Mouse (Mus musculus) kidney, embryonic 16.5 days (tissue): ENCODE results near the gene CN725425. TPM values are rescaled to one million over a fixed set of nuclear protein-coding genes. Genes with fewer than 3 reads are reported as not detected.
A peak's percentile ranks its signal among the peaks of the same experiment; 100 is the strongest.

Experiments used
- ATAC-seq: fragments of 200-750 bp; cut with Nextera tagmentation; 2 replicates; pipeline ENCODE4 v1.8.0; 2017; ENCODE audit warnings: moderate TSS enrichment; ENCODE audit not compliant: low FRiP score, low TSS enrichment
- H3K27ac ChIP-seq: fragments of 300-500 bp; sonication (generic); 2 replicates; pipeline ENCODE4 v1.5.1; 2014; ENCODE audit warnings: low read length
- H3K27me3 ChIP-seq: fragments of 300-500 bp; sonication (generic); 2 replicates; pipeline ENCODE4 v1.6.1; 2014; ENCODE audit warnings: low read length, control low read depth, mixed read lengths; ENCODE audit not compliant: insufficient read depth
- H3K36me3 ChIP-seq: fragments of 300-500 bp; sonication (generic); 2 replicates; pipeline ENCODE4 v1.6.1; 2014; ENCODE audit warnings: low read length, control low read depth, mixed read lengths; ENCODE audit not compliant: insufficient read depth
- H3K4me1 ChIP-seq: fragments of 300-500 bp; sonication (generic); 2 replicates; pipeline ENCODE4 v1.6.1; 2014; ENCODE audit warnings: low read length, control low read depth, mixed read lengths; ENCODE audit not compliant: insufficient read depth
- H3K4me2 ChIP-seq: fragments of 300-500 bp; sonication (generic); replicated peaks from 2 replicates; pipeline ENCODE4 v1.6.1; 2014; ENCODE audit warnings: low read depth, low read length
- H3K4me3 ChIP-seq: fragments of 300-500 bp; sonication (generic); 2 replicates; pipeline ENCODE4 v1.5.1; 2014; ENCODE audit warnings: mild to moderate bottlenecking, low read length
- H3K9ac ChIP-seq: fragments of 300-500 bp; sonication (generic); replicated peaks from 2 replicates; pipeline ENCODE4 v1.6.1; 2014; ENCODE audit warnings: low read length
- H3K9me3 ChIP-seq: fragments of 300-500 bp; sonication (generic); 2 replicates; pipeline ENCODE4 v1.6.1; 2016; ENCODE audit warnings: low read length, control low read depth
- whole genome bisulfite sequencing: fragments of 180-500 bp; shearing (Covaris S2); extraction: QIAGEN DNeasy Blood & Tissue Kit; methylation state at CpG from one replicate; pipeline ENCODE4 v1.1.7; 2014; 5-methylcytosine and 5-hydroxymethylcytosine counted together
- polyA plus RNA-seq: library from polyadenylated mRNA; unstranded; fragments of >200 nt; fragmentation: Nextera tagmentation; extraction: Ambion mirVana; gene quantifications from 2 replicates; pipeline ENCODE4 v1.2.1, GENCODE M21; 2015

The CN725425 gene
- polyA plus RNA-seq, 1 experiment from 2014 or later, result not detected

GRCm38 (mm10) chr15:91178656-91179314 lies 20.5 kb upstream of the CN725425 start:
- H3K27ac ChIP-seq, result no peak overlapping the region
- H3K4me1 ChIP-seq, result no peaks in the 10 kb centered on the region
- no peaks in the 10 kb centered on the region for H3K9me3 ChIP-seq
- 68% methylated on average over 9 of the region's 9 CpGs for WGBS
- no peak for ATAC-seq
- H3K9ac ChIP-seq, result no peak overlapping the region
- H3K27me3 ChIP-seq, result no peaks in the 10 kb centered on the region
- no peak overlapping the region for H3K4me2 ChIP-seq
- no peak overlapping the region for H3K4me3 ChIP-seq
- H3K36me3 ChIP-seq, result no peaks in the 10 kb centered on the region

GRCm38 (mm10) chr15:91179911-91180622 lies 19.2 kb upstream of the CN725425 start:
- Histone ChIP-seq H3K36me3 (no peaks in the 10 kb centered on the region), H3K4me3 (no peak overlapping the region), H3K27me3 (no peaks in the 10 kb centered on the region), H3K9ac (no peak overlapping the region), H3K4me1 (no peaks in the 10 kb centered on the region), H3K4me2 (no peak overlapping the region), H3K27ac (no peak overlapping the region), H3K9me3 (no peaks in the 10 kb centered on the region)
- WGBS, result 75% methylated on average over 15 of the region's 15 CpGs
- ATAC-seq, result no peak

GRCm38 (mm10) chr15:91186358-91186757 lies 12.9 kb upstream of the CN725425 start:
- Histone ChIP-seq H3K9ac (no peak overlapping the region), H3K4me3 (no peak overlapping the region), H3K4me2 (no peak overlapping the region), H3K4me1 (no peaks in the 10 kb centered on the region), H3K9me3 (no peaks in the 10 kb centered on the region), H3K36me3 (no peaks in the 10 kb centered on the region), H3K27ac (no peak overlapping the region), H3K27me3 (no peaks in the 10 kb centered on the region)
- ATAC-seq, result no peak
- 82% methylated on average over 6 of the region's 6 CpGs for WGBS

GRCm38 (mm10) chr15:91190026-91190425 lies 9.3 kb upstream of the CN725425 start:
- H3K9ac ChIP-seq, result 0 out of 2 replicates have a peak overlapping the region, but pooled peaks have one; percentile 22
- 35% methylated on average over 4 of the region's 4 CpGs for WGBS

DNA sequence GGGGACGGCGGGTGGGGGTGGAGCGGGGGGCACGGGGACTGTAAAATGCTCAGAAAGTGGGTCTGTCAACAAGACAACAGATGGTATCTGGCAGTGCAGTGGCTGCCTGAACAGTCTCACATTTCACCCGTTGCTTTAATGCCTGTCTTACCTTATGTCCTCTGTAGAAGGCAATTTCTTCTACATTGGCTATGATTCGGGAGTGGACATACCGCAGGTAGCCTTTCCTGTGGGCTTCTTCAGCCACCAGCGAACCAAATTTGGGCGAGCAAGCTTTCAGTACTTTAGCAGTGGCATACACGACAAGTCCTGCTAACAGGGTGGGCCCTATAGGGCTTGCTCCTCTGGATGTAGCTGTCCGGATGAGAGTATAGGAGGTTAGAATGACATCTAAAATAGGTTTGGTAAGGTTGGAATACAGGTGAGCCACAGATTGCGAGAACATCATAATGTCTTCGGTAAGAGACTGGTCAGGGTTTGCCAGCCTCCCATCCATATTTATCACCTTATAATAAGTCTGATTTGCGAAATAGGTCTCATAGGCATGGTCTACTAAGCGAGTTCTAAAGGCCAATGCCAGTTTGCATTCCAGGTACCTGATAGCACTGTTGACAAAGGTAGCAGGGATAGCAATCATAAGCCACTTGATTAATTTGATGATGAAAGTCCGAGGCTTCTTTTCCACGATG lies 8.6 kb upstream of the CN725425 start:
- H3K36me3 ChIP-seq, result no peaks in the 10 kb centered on the region
- H3K9me3 ChIP-seq, result no peaks in the 10 kb centered on the region
- 35% methylated on average over 17 of the region's 17 CpGs for WGBS
- H3K27me3 ChIP-seq, result no peaks in the 10 kb centered on the region
- no peak for ATAC-seq
- H3K27ac ChIP-seq, result peak overlapping the region; percentile 86; the same call in 1 of the 2 replicates
- H3K4me3 ChIP-seq, result peak overlapping the region; percentile 50
- peak overlapping the region; percentile 74 for H3K4me2 ChIP-seq
- 0 out of 2 replicates have a peak overlapping the region, but pooled peaks have one; percentile 7 for H3K9ac ChIP-seq
- H3K4me1 ChIP-seq, result no peaks in the 10 kb centered on the region

More at GRCm38 (mm10) chr15:91190026-91190425, 9.3 kb upstream of the CN725425 start:
- Histone ChIP-seq H3K27ac (no peak overlapping the region), H3K4me3 (peak overlapping the region; percentile 50), H3K4me2 (peak overlapping the region; percentile 74), H3K36me3 (no peaks in the 10 kb centered on the region), H3K9me3 (no peaks in the 10 kb centered on the region), H3K27me3 (no peaks in the 10 kb centered on the region), H3K4me1 (no peaks in the 10 kb centered on the region)
- no peak for ATAC-seq

DNA sequence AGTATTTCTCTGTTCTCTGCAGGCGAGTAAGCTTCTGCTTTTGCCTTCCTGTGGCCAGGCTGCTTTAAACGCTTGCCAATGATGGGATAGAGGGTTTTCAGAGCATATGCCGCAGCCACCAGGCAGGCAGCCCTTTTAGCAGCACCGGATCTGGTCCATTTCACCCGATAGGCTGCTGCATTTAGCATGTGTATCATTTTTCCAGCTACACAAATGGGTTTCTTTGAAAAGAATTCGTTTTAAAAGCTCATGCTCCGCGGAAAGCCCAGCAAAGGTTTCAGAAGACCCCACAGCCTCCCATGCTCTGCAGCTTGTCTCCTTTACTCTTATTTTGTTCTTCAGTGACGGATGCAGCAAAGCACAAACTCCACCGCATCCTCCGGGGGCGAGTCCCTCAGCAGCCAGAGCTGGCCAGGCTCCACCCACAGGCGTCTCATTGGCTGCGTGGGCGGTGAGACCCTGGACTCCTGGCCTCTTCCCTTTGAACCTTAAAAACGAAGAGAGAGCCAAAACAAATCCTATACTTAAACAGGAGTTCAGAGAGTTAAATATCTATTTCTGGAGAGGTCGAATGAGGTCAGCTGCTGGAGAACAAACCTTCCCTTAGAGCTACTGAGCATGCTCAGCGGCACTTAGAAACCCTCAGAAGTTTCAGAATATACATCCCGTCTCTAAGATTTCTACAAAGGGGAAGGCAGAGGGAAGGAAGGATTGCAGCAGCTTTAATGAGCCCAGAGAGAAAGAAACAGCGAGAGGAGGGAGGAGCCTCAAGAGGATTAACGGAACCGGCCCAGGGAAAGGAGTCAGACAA lies 7.7 kb upstream of the CN725425 start, which contains the start of gene Abcd2:
Gene Abcd2 (minus strand): TSS at position 388 of the 811 bp plus-strand sequence.
- Histone ChIP-seq H3K4me2 (peak within 1 kb of the TSS; percentile 74), H3K9me3 (no peaks in the 10 kb centered on the region), H3K4me3 (peak within 1 kb of the TSS; percentile 50), H3K27ac (peak within 1 kb of the TSS; percentile 86), H3K9ac (peak within 1 kb of the TSS; percentile 60), H3K36me3 (no peaks in the 10 kb centered on the region), H3K27me3 (no peaks in the 10 kb centered on the region), H3K4me1 (no peaks in the 10 kb centered on the region)
- ATAC-seq, result peak; percentile 99
- under 1% methylated on average over 22 of the region's 22 CpGs for WGBS

GRCm38 (mm10) chr15:91192223-91192598 lies 7.1 kb upstream of the CN725425 start:
- Histone ChIP-seq H3K4me3 (peak overlapping the region; percentile 50), H3K9ac (peak overlapping the region; percentile 60), H3K9me3 (no peaks in the 10 kb centered on the region), H3K27me3 (no peaks in the 10 kb centered on the region), H3K36me3 (no peaks in the 10 kb centered on the region), H3K4me2 (peak overlapping the region; percentile 74), H3K4me1 (no peaks in the 10 kb centered on the region), H3K27ac (peak overlapping the region; percentile 86)
- no peak for ATAC-seq
- 11% methylated on average over 7 of the region's 7 CpGs for WGBS

DNA sequence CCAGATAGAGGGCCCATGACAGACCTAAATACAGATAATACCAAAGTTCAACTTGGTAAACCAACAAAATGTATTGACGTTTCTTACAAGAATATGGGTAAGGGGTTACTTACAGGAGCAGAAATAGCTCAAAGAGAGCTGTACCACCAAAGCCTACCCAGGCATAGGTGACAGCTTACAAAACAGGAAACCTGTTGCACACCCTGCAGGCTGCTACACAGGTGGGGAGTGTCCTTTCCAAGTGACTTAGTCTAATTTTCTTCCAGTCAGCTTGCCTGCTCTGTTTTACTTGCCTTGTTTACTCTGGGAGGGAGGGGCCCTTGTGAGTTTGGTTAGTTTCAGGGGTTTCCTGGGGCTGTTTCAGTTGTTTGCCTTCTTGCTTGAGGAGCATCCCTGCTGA lies 1.5 kb downstream of the CN725425 start:
- Histone ChIP-seq H3K9ac (no peak overlapping the region), H3K9me3 (no peaks in the 10 kb centered on the region), H3K27ac (no peak overlapping the region), H3K4me3 (no peak overlapping the region), H3K36me3 (no peaks in the 10 kb centered on the region), H3K27me3 (no peaks in the 10 kb centered on the region), H3K4me2 (no peak overlapping the region), H3K4me1 (no peaks in the 10 kb centered on the region)
- 96% methylated on average over 1 of the region's 1 CpGs for WGBS
- ATAC-seq, result no peak

DNA sequence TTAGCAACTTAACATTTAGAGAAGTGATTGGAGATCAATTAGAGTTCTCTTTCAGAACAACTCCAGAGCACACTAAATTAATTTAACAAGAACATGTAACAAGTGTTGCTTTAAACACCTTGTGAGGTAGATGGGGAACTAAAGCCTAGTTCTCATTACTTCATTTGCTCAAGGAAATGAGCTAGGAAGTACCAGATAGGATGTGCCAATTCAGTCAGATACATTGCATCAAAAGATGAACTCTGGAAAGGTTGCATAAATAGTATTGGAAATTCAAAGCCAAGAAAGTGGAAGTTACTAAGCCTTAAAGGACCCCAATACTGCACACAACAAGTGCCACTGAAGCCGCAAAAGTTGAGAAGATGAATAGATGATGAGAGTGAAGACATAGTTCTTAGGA lies 3.2 kb downstream of the CN725425 start:
- no peaks in the 10 kb centered on the region for H3K9me3 ChIP-seq
- no peak overlapping the region for H3K9ac ChIP-seq
- ATAC-seq, result no peak
- no peaks in the 10 kb centered on the region for H3K4me1 ChIP-seq
- H3K4me3 ChIP-seq, result no peak overlapping the region
- H3K4me2 ChIP-seq, result no peak overlapping the region
- H3K36me3 ChIP-seq, result no peaks in the 10 kb centered on the region
- H3K27me3 ChIP-seq, result no peaks in the 10 kb centered on the region
- 98% methylated on average over 1 of the region's 1 CpGs for WGBS
- no peak overlapping the region for H3K27ac ChIP-seq
